Mouse (Mus musculus) MEL (cell line): ENCODE data around the gene Cipc.

Experiments
- CHD1 ChIP-seq: IDR thresholded peaks from 2 replicates; pipeline ENCODE4 v1.6.1; 2012; ENCODE audit warnings: low read depth, mild to moderate bottlenecking, inconsistent platforms, low read length, improper control_type of control experiment
- EP300 ChIP-seq, 2 experiments: IDR thresholded peaks; 2 replicates each; pipeline ENCODE4 v1.6.1; 2011; ENCODE audit warnings: improper control_type of control experiment in 2 of 2, low read length in 2 of 2, low read depth in 1 of 2, mild to moderate bottlenecking in 1 of 2
- TBP ChIP-seq: IDR thresholded peaks from 2 replicates; pipeline ENCODE4 v1.8.0; 2011; ENCODE audit warnings: low read depth, low read length, improper control_type of control experiment

DNA sequence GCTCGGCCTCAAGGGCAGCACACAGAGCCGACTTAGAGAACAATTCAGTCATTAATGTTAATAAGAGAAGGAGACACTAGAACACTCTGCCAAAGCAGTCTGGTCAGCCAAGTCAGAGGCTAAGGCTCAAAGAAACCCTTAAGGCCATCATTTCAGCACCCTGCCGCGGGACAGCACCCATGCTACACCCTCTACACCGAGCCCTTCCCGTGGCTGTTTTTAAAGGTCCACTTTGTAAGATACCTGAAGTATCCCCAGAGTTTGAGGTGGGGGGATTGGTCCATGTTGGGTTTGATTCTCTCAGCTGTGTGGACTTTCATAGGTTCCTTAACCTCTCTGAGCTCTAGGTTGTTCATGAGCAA lies 37.3 kb downstream of the Cipc start:
- TF ChIP-seq CHD1 (no peak), EP300 (IDR thresholded peaks at IDR 0.05; ENCODE audit: low read depth in 1 of 2, low read length in 2 of 2) (no peak), TBP (no peak)
